Mouse (Mus musculus) forebrain, embryonic 11.5 days (tissue): Measurements from ENCODE around the gene Phb2. TPM values are rescaled to one million over a fixed set of nuclear protein-coding genes. Genes with fewer than 3 reads are reported as not detected.

Experiments
- ATAC-seq: fragments of 200-750 bp; cut with Nextera tagmentation; replicated peaks from 2 replicates; pipeline ENCODE4 v1.8.0; 2017; ENCODE audit warnings: moderate TSS enrichment; ENCODE audit not compliant: low FRiP score
- DNase-seq: peaks from one replicate; pipeline ENCODE4 v3.0.0-alpha.2; 2017; ENCODE audit warnings: low spot score
- H3K27ac ChIP-seq: fragments of 300-500 bp; sonication (generic); 2 replicates; pipeline ENCODE4 v1.5.1; 2014; ENCODE audit warnings: low read depth, low read length
- H3K27me3 ChIP-seq: fragments of 300-500 bp; sonication (generic); 2 replicates; pipeline ENCODE4 v1.6.1; 2014; ENCODE audit warnings: mild to moderate bottlenecking, low read length, mixed read lengths; ENCODE audit not compliant: control insufficient read depth, insufficient read depth
- H3K36me3 ChIP-seq: fragments of 300-500 bp; sonication (generic); 2 replicates; pipeline ENCODE4 v1.6.1; 2014; ENCODE audit warnings: mild to moderate bottlenecking, low read length, moderate library complexity, mixed read lengths; ENCODE audit not compliant: control insufficient read depth, insufficient read depth
- H3K4me1 ChIP-seq: fragments of 300-500 bp; sonication (generic); replicated peaks from 2 replicates; pipeline ENCODE4 v1.6.1; 2014; ENCODE audit warnings: low read length, mixed read lengths; ENCODE audit not compliant: control insufficient read depth, insufficient read depth
- H3K4me2 ChIP-seq: fragments of 300-500 bp; sonication (generic); 2 replicates; pipeline ENCODE4 v1.6.1; 2014; ENCODE audit warnings: low read depth, mild to moderate bottlenecking, low read length, moderate library complexity, mixed read lengths; ENCODE audit not compliant: severe bottlenecking
- H3K4me3 ChIP-seq: fragments of 300-500 bp; sonication (generic); 2 replicates; pipeline ENCODE4 v1.5.1; 2014; ENCODE audit warnings: low read depth, low read length
- H3K9ac ChIP-seq: fragments of 300-500 bp; sonication (generic); 2 replicates; pipeline ENCODE4 v1.6.1; 2014; ENCODE audit warnings: low read length
- H3K9me3 ChIP-seq: fragments of 300-500 bp; sonication (generic); 2 replicates; pipeline ENCODE4 v1.6.1; 2016; ENCODE audit warnings: low read length, mixed read lengths; ENCODE audit not compliant: control insufficient read depth
- WGBS: fragments of 180-500 bp; shearing (Covaris S2); extraction: QIAGEN DNeasy Blood & Tissue Kit; methylation state at CpG from one replicate; pipeline ENCODE4 v1.1.7; 2014; 5-methylcytosine and 5-hydroxymethylcytosine counted together
- polyA plus RNA-seq: library from polyadenylated mRNA; unstranded; fragments of >200 nt; fragmentation: Nextera tagmentation; extraction: Ambion mirVana; gene quantifications from 2 replicates; pipeline ENCODE4 v1.2.1, GENCODE M21; 2014

Gene Phb2
- polyA plus RNA-seq, 1 experiment from 2014 or later, result 376 TPM

- peaks cover 7% of the 10 kb centered on the region; the same call in 1 of the 2 replicates for H3K36me3 ChIP-seq
- no peak overlapping the region for H3K9ac ChIP-seq
- no peaks in the 10 kb centered on the region for H3K4me1 ChIP-seq
- no peaks in the 10 kb centered on the region for H3K9me3 ChIP-seq
- no peak overlapping the region for H3K4me3 ChIP-seq
- H3K27ac ChIP-seq, result no peak overlapping the region
- no peak overlapping the region for H3K4me2 ChIP-seq
- H3K27me3 ChIP-seq, result no peaks in the 10 kb centered on the region
- DNase-seq, result no peak
- ATAC-seq, result no peak
- WGBS, result 85% methylated on average over 6 of the region's 6 CpGs
Measured at GRCm38 (mm10) chr6:124698751-124699150, 13.4 kb upstream of the Phb2 start.

GRCm38 (mm10) chr6:124699366-124699765, 12.8 kb upstream of the Phb2 start:
- Histone ChIP-seq H3K9ac (no peak overlapping the region), H3K9me3 (no peaks in the 10 kb centered on the region), H3K4me3 (no peak overlapping the region), H3K27ac (no peak overlapping the region), H3K4me1 (no peaks in the 10 kb centered on the region), H3K27me3 (no peaks in the 10 kb centered on the region), H3K36me3 (peaks cover 11% of the 10 kb centered on the region; the same call in 1 of the 2 replicates), H3K4me2 (no peak overlapping the region)
- DNase-seq (no peak), ATAC-seq (no peak)
- WGBS, result 83% methylated on average over 4 of the region's 4 CpGs

- Histone ChIP-seq H3K9ac (no peak overlapping the region), H3K36me3 (peaks cover 15% of the 10 kb centered on the region; the same call in 1 of the 2 replicates), H3K27ac (no peak overlapping the region), H3K27me3 (no peaks in the 10 kb centered on the region), H3K4me2 (no peak overlapping the region), H3K4me1 (no peaks in the 10 kb centered on the region), H3K4me3 (no peak overlapping the region), H3K9me3 (no peaks in the 10 kb centered on the region)
- DNase-seq (no peak), ATAC-seq (no peak)
- 91% methylated on average over 11 of the region's 11 CpGs for WGBS
Measured at GRCm38 (mm10) chr6:124699962-124700610, 12.1 kb upstream of the Phb2 start.

- Histone ChIP-seq H3K27me3 (no peaks in the 10 kb centered on the region), H3K4me3 (no peak overlapping the region), H3K27ac (no peak overlapping the region), H3K4me2 (no peak overlapping the region), H3K9ac (no peak overlapping the region), H3K9me3 (no peaks in the 10 kb centered on the region), H3K4me1 (no peaks in the 10 kb centered on the region), H3K36me3 (peaks cover 19% of the 10 kb centered on the region; the same call in 1 of the 2 replicates)
- DNase-seq (no peak), ATAC-seq (no peak)
- WGBS, result 85% methylated on average over 8 of the region's 8 CpGs
Measured at GRCm38 (mm10) chr6:124701338-124701737, 10.8 kb upstream of the Phb2 start.

GRCm38 (mm10) chr6:124702102-124702783, 9.9 kb upstream of the Phb2 start:
- no peak for DNase-seq
- 92% methylated on average over 17 of the region's 17 CpGs for WGBS
- Histone ChIP-seq H3K4me2 (no peak overlapping the region), H3K9ac (no peak overlapping the region), H3K9me3 (no peaks in the 10 kb centered on the region), H3K27me3 (no peaks in the 10 kb centered on the region), H3K36me3 (peaks cover 19% of the 10 kb centered on the region; the same call in 1 of the 2 replicates), H3K4me1 (no peaks in the 10 kb centered on the region), H3K27ac (no peak overlapping the region), H3K4me3 (no peak overlapping the region)
- peak; percentile 27; the same call in 1 of the 2 replicates for ATAC-seq

- H3K27me3 ChIP-seq, result no peaks in the 10 kb centered on the region
Measured at GRCm38 (mm10) chr6:124702784-124703103, 9.4 kb upstream of the Phb2 start.

GRCm38 (mm10) chr6:124703789-124704188, 8.3 kb upstream of the Phb2 start:
- Histone ChIP-seq H3K36me3 (peaks cover 19% of the 10 kb centered on the region; the same call in 1 of the 2 replicates), H3K27me3 (no peaks in the 10 kb centered on the region), H3K9ac (no peak overlapping the region), H3K4me1 (no peaks in the 10 kb centered on the region), H3K4me2 (no peak overlapping the region), H3K9me3 (no peaks in the 10 kb centered on the region), H3K27ac (no peak overlapping the region), H3K4me3 (no peak overlapping the region)
- DNase-seq (no peak), ATAC-seq (no peak)
- 81% methylated on average over 7 of the region's 7 CpGs for WGBS

More at GRCm38 (mm10) chr6:124702784-124703103, 9.4 kb upstream of the Phb2 start:
- Histone ChIP-seq H3K9me3 (no peaks in the 10 kb centered on the region), H3K27ac (no peak overlapping the region), H3K4me3 (no peak overlapping the region), H3K4me2 (no peak overlapping the region), H3K9ac (no peak overlapping the region), H3K36me3 (peaks cover 19% of the 10 kb centered on the region; the same call in 1 of the 2 replicates), H3K4me1 (no peaks in the 10 kb centered on the region)
- 62% methylated on average over 3 of the region's 3 CpGs for WGBS
- ATAC-seq (peak; percentile 71), DNase-seq (peak; percentile 80)

GRCm38 (mm10) chr6:124704417-124704816, 7.7 kb upstream of the Phb2 start:
- Histone ChIP-seq H3K9me3 (no peaks in the 10 kb centered on the region), H3K4me3 (no peak overlapping the region), H3K27ac (no peak overlapping the region), H3K4me1 (no peaks in the 10 kb centered on the region), H3K36me3 (peaks cover 19% of the 10 kb centered on the region; the same call in 1 of the 2 replicates), H3K9ac (no peak overlapping the region), H3K4me2 (no peak overlapping the region), H3K27me3 (no peaks in the 10 kb centered on the region)
- 92% methylated on average over 2 of the region's 2 CpGs for WGBS
- no peak for DNase-seq
- ATAC-seq, result no peak
